Mouse (Mus musculus) hindbrain, embryonic 16.5 days (tissue): Measurements from ENCODE around the gene Arntl. TPM values are rescaled to one million over a fixed set of nuclear protein-coding genes. Genes with fewer than 3 reads are reported as not detected.

Source experiments
- ATAC-seq: fragments of 200-750 bp; cut with Nextera tagmentation; 2 replicates; pipeline ENCODE4 v1.8.0; 2017; ENCODE audit warnings: moderate TSS enrichment, moderate library complexity
- H3K27ac ChIP-seq: fragments of 300-500 bp; sonication (generic); 2 replicates; pipeline ENCODE4 v1.5.1; 2014; ENCODE audit warnings: low read depth, mild to moderate bottlenecking, control low read depth, low read length, moderate library complexity
- H3K27me3 ChIP-seq: fragments of 300-500 bp; sonication (generic); replicated peaks from 2 replicates; pipeline ENCODE4 v1.6.1; 2014; ENCODE audit warnings: low read length; ENCODE audit not compliant: control insufficient read depth, insufficient read depth
- H3K36me3 ChIP-seq: fragments of 300-500 bp; sonication (generic); 2 replicates; pipeline ENCODE4 v1.6.1; 2014; ENCODE audit warnings: mild to moderate bottlenecking, low read length, moderate library complexity, mixed read lengths; ENCODE audit not compliant: control insufficient read depth, insufficient read depth
- H3K4me1 ChIP-seq: fragments of 300-500 bp; sonication (generic); 2 replicates; pipeline ENCODE4 v1.6.1; 2014; ENCODE audit warnings: low read depth, low read length; ENCODE audit not compliant: control insufficient read depth, insufficient read depth
- H3K4me2 ChIP-seq: fragments of 300-500 bp; sonication (generic); 2 replicates; pipeline ENCODE4 v1.6.1; 2014; ENCODE audit warnings: mild to moderate bottlenecking, low read length, control low read depth, moderate library complexity
- H3K4me3 ChIP-seq: fragments of 300-500 bp; sonication (generic); 2 replicates; pipeline ENCODE4 v1.5.1; 2014; ENCODE audit warnings: mild to moderate bottlenecking, low read length, control low read depth, moderate library complexity
- H3K9ac ChIP-seq: fragments of 300-500 bp; sonication (generic); 2 replicates; pipeline ENCODE4 v1.6.1; 2014; ENCODE audit warnings: low read depth, mild to moderate bottlenecking, control low read depth, low read length, moderate library complexity
- H3K9me3 ChIP-seq: fragments of 300-500 bp; sonication (generic); 2 replicates; pipeline ENCODE4 v1.6.1; 2014; ENCODE audit warnings: mild to moderate bottlenecking, low read length, moderate library complexity; ENCODE audit not compliant: control insufficient read depth
- WGBS: fragments of 180-500 bp; shearing (Covaris S2); extraction: QIAGEN DNeasy Blood & Tissue Kit; methylation state at CpG from one replicate; pipeline ENCODE4 v1.1.7; 2014; 5-methylcytosine and 5-hydroxymethylcytosine counted together
- polyA plus RNA-seq: library from polyadenylated mRNA; unstranded; fragments of >200 nt; fragmentation: Nextera tagmentation; extraction: Ambion mirVana; gene quantifications from 2 replicates; pipeline ENCODE4 v1.2.1, GENCODE M21; 2015

Gene Arntl
- polyA plus RNA-seq, 1 experiment from 2014 or later: 21.7 TPM

GRCm38 (mm10) chr7:113269921-113270320 lies 62.7 kb downstream of the Arntl start:
- H3K36me3 ChIP-seq: no peaks in the 10 kb centered on the region
- H3K27me3 ChIP-seq: no peaks in the 10 kb centered on the region
- 60% methylated on average over 3 of the region's 3 CpGs for WGBS
- no peak overlapping the region for H3K9ac ChIP-seq
- no peaks in the 10 kb centered on the region for H3K9me3 ChIP-seq
- no peak overlapping the region; the same call in 1 of the 2 replicates for H3K4me2 ChIP-seq
- H3K27ac ChIP-seq: peak overlapping the region; percentile 44
- H3K4me3 ChIP-seq: no peak overlapping the region
- H3K4me1 ChIP-seq: peaks cover 16% of the 10 kb centered on the region
- ATAC-seq: peak; percentile 51

- peaks cover 16% of the 10 kb centered on the region for H3K4me1 ChIP-seq
- ATAC-seq: peak; percentile 57; the same call in 1 of the 2 replicates
- H3K4me2 ChIP-seq: no peak overlapping the region
- H3K9me3 ChIP-seq: no peaks in the 10 kb centered on the region
- H3K9ac ChIP-seq: no peak overlapping the region
- 49% methylated on average over 10 of the region's 10 CpGs for WGBS
- H3K27ac ChIP-seq: no peak overlapping the region
- H3K36me3 ChIP-seq: no peaks in the 10 kb centered on the region
- H3K4me3 ChIP-seq: no peak overlapping the region
- no peaks in the 10 kb centered on the region for H3K27me3 ChIP-seq
Observed at GRCm38 (mm10) chr7:113270551-113270950, 63.3 kb downstream of the Arntl start.

- 69% methylated on average over 2 of the region's 2 CpGs for WGBS
- H3K4me3 ChIP-seq: no peak overlapping the region
- no peaks in the 10 kb centered on the region for H3K27me3 ChIP-seq
- no peak for ATAC-seq
- no peaks in the 10 kb centered on the region for H3K36me3 ChIP-seq
- no peak overlapping the region for H3K27ac ChIP-seq
- no peak overlapping the region for H3K4me2 ChIP-seq
- no peak overlapping the region for H3K9ac ChIP-seq
- H3K9me3 ChIP-seq: no peaks in the 10 kb centered on the region
- peaks cover 16% of the 10 kb centered on the region for H3K4me1 ChIP-seq
Observed at GRCm38 (mm10) chr7:113270991-113271390, 63.7 kb downstream of the Arntl start.

GRCm38 (mm10) chr7:113272338-113272997 lies 65.2 kb downstream of the Arntl start:
- Histone ChIP-seq H3K27me3 (no peaks in the 10 kb centered on the region), H3K4me3 (no peak overlapping the region), H3K9me3 (no peaks in the 10 kb centered on the region), H3K4me1 (peaks cover 16% of the 10 kb centered on the region), H3K36me3 (no peaks in the 10 kb centered on the region), H3K27ac (no peak overlapping the region), H3K4me2 (no peak overlapping the region), H3K9ac (no peak overlapping the region)
- 70% methylated on average over 5 of the region's 6 CpGs for WGBS
- ATAC-seq: no peak

GRCm38 (mm10) chr7:113277245-113277644 lies 70.0 kb downstream of the Arntl start:
- no peaks in the 10 kb centered on the region for H3K36me3 ChIP-seq
- H3K4me2 ChIP-seq: no peak overlapping the region
- ATAC-seq: peak; percentile 82
- H3K9ac ChIP-seq: no peak overlapping the region
- no peak overlapping the region; the same call in 1 of the 2 replicates for H3K27ac ChIP-seq
- no peaks in the 10 kb centered on the region for H3K9me3 ChIP-seq
- no peaks in the 10 kb centered on the region for H3K27me3 ChIP-seq
- H3K4me1 ChIP-seq: no peaks in the 10 kb centered on the region; the same call in 1 of the 2 replicates
- no peak overlapping the region for H3K4me3 ChIP-seq
- WGBS: 66% methylated on average over 2 of the region's 2 CpGs

- 92% methylated on average over 4 of the region's 4 CpGs for WGBS
- no peak for ATAC-seq
- H3K4me2 ChIP-seq: no peak overlapping the region
- H3K36me3 ChIP-seq: peaks cover 5% of the 10 kb centered on the region
- H3K4me1 ChIP-seq: no peaks in the 10 kb centered on the region; the same call in 1 of the 2 replicates
- no peaks in the 10 kb centered on the region for H3K27me3 ChIP-seq
- no peak overlapping the region for H3K4me3 ChIP-seq
- H3K27ac ChIP-seq: no peak overlapping the region
- no peak overlapping the region for H3K9ac ChIP-seq
- no peaks in the 10 kb centered on the region for H3K9me3 ChIP-seq
Observed at GRCm38 (mm10) chr7:113278493-113278892, 71.2 kb downstream of the Arntl start.

- ATAC-seq: no peak
- WGBS: 76% methylated on average over 2 of the region's 2 CpGs
- no peak overlapping the region for H3K4me3 ChIP-seq
- no peaks in the 10 kb centered on the region for H3K9me3 ChIP-seq
- H3K9ac ChIP-seq: no peak overlapping the region
- no peaks in the 10 kb centered on the region; the same call in 1 of the 2 replicates for H3K4me1 ChIP-seq
- no peak overlapping the region for H3K4me2 ChIP-seq
- H3K27ac ChIP-seq: no peak overlapping the region
- no peaks in the 10 kb centered on the region for H3K27me3 ChIP-seq
- peaks cover 6% of the 10 kb centered on the region for H3K36me3 ChIP-seq
Observed at GRCm38 (mm10) chr7:113279246-113279645, 72.0 kb downstream of the Arntl start.

- Histone ChIP-seq H3K9ac (no peak overlapping the region), H3K4me3 (no peak overlapping the region), H3K27ac (no peak overlapping the region), H3K4me2 (no peak overlapping the region), H3K36me3 (peaks cover 6% of the 10 kb centered on the region), H3K27me3 (no peaks in the 10 kb centered on the region), H3K4me1 (no peaks in the 10 kb centered on the region), H3K9me3 (no peaks in the 10 kb centered on the region)
- 96% methylated on average over 2 of the region's 2 CpGs for WGBS
- ATAC-seq: no peak
Observed at GRCm38 (mm10) chr7:113285405-113285804, 78.1 kb downstream of the Arntl start.

- H3K27ac ChIP-seq: no peak overlapping the region
- H3K4me2 ChIP-seq: no peak overlapping the region
- H3K9ac ChIP-seq: no peak overlapping the region
- H3K4me1 ChIP-seq: no peaks in the 10 kb centered on the region
- H3K27me3 ChIP-seq: no peaks in the 10 kb centered on the region
- no peaks in the 10 kb centered on the region for H3K9me3 ChIP-seq
- 0 out of 2 replicates have a peak, but pooled peaks cover 2% of the 10 kb centered on the region for H3K36me3 ChIP-seq
- no peak overlapping the region for H3K4me3 ChIP-seq
- no peak for ATAC-seq
- WGBS: 75% methylated on average over 1 of the region's 1 CpGs
Observed at GRCm38 (mm10) chr7:113289211-113289610, 81.9 kb downstream of the Arntl start.
